Mouse (Mus musculus) cerebellum, adult 9-10 months (tissue): ENCODE data around the gene Rcsd1.
"Not testable (repeated sequence)": the region's sequence is repeated elsewhere in the genome, so short reads cannot be mapped to it uniquely, and the experiment has no call there.

ENCODE experiments used
- DNase-seq: peaks from one replicate; pipeline ENCODE4 v3.0.0; 2022

Gene Rcsd1

DNA sequence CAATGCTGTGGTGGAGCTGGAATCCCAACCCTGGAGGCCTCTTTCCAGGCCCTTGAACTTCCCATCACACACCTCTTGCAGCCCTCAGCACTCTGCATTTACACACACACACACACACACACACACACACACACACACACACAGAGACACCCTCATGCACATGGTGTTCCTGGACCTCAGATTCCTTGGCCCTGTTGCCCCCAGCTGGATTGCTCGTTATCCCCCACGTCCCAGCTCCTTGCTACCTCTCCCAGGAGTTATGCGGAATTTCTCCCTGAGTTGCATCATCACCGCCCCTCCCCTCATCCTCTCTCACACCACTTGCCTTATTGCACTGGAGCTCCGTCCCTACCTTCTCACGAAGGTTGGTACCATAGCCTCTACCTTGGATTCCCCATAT, 23.2 kb downstream of the Rcsd1 start:
- no peak for DNase-seq

DNA sequence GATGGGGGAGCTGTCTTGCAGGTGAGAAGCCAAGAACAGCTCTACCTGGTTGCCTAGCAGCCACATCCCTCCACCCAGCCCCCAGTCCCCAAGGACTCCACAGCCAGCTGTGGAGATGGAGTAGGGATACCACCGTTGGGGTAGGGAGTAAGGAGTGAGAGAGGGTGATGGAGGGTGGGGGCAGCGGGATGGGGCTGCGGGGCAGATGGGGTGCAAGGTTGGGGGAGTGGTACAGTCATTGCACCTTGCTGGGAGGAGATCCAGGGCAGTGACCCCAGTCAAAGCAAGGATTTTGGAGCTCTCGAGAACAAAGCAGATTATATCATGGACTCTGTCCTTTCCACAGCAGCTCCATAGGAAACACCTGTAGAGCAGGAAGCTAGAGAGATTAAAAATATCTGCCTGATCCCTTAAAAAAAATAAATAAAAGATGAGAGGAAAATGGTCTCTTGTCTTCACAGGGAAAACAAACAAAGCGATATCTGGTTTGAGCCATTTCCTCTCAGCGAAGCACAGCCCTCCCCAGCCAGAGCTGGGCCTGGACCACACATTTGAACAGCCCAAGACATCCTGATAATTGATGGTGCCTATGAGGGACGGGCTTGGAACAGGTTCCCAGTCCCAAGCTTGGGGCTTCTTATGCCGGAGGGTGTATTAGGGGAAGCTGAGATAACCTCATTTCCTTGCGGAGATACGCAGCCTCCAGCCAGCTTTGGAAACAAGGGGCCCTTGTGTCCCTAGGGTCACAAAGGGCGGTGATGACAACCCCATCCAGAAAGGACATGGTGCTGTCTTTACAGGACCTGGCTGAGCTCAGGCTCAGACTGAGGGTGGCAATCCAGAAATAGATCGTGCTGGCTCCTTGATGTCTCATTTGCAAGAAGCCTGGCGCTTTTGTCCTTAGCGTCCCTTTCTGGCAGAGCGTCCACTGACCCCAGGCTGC, 25.0 kb downstream of the Rcsd1 start:
- no peak for DNase-seq

DNA sequence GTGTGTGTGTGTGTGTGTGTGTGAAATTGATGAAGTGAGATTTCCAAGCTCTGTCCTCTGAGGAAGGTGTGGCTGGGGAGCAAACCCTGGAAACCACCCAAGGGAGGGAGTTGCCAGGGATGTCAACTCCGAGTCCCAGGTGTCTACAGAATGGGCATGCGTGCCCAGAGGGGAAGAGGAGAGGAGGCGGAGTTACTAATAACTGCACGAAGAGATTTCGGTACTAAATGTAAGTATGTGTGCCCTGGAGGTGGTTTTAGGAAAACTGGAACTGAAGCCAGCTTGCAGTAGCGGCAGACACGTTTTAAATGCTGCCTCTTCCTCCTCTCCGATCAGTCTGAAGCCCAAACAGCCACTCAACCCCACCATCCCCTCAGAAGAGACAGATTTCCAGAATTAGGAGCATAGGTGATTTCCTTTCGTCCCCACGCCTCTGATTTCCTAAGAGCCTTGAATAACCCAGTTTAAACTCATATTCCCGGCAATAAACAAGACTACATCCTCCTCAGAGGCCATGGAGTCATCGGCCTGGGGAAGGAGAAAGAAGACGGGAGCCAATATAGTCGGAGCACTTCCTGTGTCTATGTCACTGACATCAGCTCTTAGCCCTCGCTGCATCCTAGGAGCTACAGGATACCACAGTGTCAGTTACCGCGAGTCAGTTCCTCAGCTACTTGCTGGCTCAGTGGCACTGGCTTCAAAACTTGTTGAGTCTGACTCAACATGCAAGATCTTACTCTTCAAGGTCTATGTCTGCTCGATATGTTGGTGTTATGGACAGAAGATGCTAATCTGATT, 27.3 kb downstream of the Rcsd1 start:
- DNase-seq = no peak

DNA sequence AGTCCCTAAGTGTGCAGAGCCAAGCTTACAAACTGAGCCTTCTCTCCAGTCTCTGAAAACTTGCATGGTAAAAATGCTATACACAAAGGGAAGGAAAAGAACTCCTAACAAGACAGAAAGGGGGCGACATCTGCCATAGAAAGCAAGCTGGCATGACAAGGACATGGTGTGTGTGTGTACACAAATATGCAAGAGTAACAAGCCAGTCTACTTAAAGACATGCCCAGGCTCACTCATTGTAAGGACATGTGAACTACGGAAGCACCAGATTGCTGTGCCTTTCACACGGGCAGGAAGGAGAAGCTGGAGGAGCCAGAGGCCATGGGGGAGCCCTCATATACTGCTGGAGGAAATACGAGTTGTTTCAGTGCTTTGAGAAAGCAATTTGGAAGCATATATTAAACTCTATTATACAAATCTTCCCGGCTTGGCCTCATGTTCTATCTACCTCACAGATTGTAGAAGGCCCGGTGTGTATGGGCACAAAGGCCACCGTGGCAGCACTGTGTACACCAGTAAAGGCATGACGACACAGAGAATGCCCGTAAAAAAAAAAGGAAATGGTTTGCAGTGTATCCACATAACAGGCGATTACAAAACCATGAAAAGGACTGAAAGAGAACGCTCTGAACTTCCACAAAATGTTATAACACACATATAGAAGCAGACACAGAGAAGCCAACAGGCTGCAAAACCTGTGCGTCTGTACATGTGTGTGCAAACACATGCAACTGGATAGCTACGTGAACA, 28.3 kb downstream of the Rcsd1 start:
- no peak for DNase-seq

DNA sequence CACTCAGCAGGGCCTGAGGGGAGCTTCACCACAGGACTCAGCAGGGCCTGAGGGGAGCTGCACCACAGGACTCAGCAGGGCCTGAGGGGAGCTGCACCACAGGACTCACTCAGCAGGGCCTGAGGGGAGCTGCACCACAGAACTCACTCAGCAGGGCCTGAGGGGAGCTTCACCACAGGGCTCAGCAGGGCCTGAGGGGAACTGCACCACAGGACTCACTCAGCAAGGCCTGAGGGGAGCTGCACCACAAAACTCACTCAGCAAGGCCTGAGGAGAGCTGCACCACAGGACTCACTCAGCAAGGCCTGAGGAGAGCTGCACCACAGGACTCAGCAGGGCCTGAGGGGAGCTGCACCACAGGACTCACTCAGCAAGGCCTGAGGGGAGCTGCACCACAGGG, 29.5 kb downstream of the Rcsd1 start:
- not testable (repeated sequence) for DNase-seq

GRCm38 (mm10) chr1:165679618-165679997, 29.9 kb downstream of the Rcsd1 start:
- DNase-seq = no peak

- DNase-seq = no peak
These were observed 30.5 kb downstream of the Rcsd1 start for GRCm38 (mm10) chr1:165678861-165679617.

DNA sequence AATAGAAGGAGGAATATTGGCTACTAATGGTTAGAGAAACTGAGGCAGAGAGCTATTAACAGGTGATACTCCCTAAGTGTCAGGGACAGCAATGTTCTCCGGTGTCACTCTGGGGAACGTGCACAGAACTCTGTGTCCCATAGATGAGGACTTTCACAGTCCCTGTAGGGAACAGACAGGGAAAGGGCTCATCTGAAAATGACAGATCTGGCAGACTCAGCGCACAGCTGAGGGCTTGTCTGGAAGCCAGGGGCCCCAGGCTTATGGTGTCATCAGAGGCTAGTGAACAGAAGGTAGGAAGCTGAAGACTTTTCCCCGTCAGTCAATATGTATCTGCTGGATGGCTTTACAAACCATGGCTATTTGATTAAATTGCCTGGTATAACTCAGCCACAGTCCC, 32.0 kb downstream of the Rcsd1 start:
- no peak for DNase-seq

- no peak for DNase-seq
These were observed 32.6 kb downstream of the Rcsd1 start for GRCm38 (mm10) chr1:165676993-165677392.

GRCm38 (mm10) chr1:165675167-165675566, 34.4 kb downstream of the Rcsd1 start:
- DNase-seq = no peak

DNA sequence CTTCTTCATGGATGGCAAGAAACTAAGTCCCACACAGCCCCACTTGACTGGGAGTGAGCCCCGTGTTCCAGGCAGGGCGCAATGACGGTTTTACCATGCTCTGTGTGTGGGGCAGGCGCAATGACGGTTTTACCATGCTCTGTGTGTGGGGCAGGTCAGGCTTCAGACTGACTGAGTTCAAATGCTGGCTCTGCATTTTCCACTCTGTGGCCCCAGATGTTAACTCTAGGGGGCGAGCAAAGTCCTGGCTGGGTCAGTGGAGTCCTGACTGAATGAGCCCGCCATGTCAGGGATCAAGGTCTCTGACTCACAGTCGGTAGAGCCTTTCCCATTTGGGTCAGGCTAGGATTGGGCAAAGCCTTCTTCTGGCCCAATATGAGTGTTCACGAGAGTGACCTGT, 37.2 kb downstream of the Rcsd1 start:
- no peak for DNase-seq

DNA sequence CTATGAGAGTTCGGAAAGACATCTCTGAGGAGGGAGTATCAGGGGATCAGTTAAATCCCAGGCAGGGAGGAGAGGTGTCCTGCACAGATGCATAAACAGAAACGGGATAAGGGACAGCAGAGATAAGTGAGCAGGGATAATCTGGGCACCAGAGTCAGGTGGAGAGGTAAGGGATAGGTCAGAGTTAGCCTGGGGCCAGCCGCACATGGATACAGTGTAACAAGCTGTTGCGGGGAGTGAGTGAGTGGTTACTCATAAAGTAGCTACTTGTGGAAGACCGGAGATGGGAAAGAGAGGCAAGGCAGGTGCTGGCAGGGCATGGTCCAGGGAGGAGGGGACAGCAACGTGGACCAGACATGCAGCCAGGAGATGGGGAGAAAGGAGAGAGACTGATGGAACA, 39.5 kb downstream of the Rcsd1 start:
- no peak for DNase-seq

DNA sequence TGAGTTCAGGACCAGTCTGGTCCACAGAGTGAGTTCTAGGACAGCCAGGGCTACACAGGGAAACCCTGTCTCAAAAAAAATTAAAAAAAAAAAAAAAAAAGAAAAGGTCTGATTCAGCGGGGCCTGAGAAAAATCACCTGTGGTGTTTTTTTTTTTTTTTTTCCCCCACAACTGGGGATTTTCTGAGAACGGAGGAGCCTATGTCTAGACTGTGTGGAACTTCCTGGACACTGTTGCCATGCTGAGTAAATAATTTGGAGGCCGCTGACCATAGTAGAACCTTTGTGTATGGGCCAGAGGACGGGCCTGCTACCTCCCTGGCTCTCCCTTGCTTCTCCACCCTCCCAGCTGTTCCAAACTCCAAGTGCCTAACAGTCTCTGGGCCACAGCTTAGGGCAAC, 40.7 kb downstream of the Rcsd1 start:
- no peak for DNase-seq

DNA sequence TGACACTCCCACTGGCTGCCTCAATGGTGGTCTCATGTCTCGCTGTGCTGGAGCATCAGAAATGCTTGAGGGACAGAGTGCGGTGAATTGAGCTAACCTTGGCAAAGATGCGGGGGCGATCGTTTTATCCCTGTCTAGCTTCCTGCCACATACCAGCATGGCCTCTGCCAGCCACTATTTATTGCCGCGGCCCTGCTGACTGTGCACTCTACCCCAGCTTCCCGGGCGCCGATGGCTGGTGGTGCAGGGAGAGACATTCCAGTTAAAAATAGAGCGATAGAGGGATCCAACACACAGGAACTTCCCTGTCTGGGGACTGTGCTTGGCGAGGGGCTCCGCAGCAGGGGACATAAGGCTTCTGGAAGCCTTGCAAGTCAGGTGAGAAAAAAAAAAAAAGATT, 42.2 kb downstream of the Rcsd1 start:
- DNase-seq = no peak

DNA sequence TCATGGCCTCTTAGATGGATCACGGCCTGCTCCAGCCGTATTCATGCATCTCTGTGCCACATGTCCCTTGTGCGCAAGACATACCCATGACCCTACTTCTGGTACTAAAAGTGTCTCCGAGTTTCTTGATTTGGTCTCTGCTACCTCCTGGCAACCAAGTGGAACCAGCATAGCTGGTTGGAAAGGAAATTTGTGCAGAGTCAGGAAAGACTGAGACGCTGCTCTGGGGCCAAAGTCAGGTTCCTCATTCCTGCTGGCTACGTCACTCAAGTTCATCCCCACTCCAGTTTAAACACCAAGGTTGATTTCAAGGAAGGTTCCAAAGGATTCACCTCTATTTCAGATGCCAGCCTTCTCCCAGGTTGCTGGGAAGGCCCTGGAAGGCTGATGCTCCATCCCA, 42.6 kb downstream of the Rcsd1 start:
- no peak for DNase-seq

DNA sequence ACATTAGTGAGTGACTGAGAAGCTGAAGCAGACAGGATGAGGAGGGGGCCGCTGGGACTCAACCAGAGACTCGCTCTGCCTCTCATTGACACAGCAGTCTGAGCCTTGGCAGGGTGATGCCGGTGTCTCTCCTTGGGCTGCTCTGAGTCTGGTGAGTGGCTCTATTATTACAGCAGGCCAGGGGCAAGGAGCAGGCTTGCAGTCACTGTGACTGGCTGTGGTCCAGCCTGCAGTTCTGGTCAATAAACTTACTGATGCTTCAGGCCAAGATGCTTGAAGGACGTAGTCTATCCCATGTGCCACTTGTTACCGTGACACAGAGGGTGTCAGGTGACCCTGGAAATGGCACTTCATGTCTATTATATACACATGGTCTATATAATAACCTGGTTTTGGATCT, 43.8 kb downstream of the Rcsd1 start:
- no peak for DNase-seq

DNA sequence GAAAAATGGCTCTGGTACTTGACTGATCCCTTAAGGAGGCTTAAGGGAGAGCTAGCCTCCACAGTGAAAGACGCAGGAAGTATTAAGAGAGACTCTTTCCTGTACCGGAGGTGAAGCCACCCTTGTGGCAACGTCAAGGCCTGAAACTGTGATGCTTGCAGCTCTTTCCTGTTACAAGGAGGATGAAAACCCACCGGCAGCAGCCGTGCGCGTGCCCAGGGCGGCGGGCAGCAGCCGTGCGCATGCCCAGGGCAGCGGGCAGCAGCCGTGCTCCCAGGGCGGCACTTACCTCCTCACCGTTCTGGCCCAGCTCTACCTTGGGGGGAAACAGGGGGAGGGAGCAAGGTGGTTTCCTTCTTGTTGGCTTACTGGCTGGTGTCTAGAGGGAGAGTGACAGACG, 46.3 kb downstream of the Rcsd1 start:
- DNase-seq = no peak

DNA sequence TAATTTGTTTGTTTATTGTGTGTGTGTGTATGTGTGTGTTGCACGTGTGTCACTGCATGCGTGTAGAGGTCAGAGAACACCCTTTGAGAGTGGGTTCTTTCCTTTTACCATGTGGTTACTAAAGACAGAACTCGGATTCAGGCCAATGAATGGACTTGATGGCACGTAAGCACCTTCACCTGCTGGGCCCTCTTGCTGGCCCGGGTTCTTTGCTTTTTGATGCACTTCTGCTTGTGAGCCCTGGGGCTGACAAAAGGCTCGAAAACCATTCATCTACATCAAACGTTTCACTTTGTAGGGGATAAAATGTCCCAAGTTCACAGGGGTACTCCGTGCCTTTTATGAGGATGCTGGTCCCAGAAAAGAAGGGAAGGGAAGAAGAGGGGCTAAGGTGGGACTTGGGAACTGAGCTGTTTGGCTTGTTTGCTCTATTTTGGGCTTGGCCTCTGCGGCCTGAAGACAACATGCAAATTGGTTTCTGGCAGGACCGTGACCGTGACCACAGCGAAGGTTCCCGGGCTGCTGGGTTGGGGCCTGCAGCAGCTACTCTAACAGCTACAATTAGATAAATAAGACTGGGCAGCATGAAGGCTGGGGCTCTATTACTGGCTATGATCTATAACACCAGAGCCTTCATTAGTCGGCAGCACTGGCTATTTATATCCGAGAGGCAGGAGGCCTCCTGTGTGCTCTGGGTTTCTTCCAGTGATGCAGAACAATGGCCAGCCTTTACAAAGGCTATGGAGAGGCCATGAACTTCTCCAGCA, 46.9 kb downstream of the Rcsd1 start:
- peak; percentile 37 for DNase-seq

DNA sequence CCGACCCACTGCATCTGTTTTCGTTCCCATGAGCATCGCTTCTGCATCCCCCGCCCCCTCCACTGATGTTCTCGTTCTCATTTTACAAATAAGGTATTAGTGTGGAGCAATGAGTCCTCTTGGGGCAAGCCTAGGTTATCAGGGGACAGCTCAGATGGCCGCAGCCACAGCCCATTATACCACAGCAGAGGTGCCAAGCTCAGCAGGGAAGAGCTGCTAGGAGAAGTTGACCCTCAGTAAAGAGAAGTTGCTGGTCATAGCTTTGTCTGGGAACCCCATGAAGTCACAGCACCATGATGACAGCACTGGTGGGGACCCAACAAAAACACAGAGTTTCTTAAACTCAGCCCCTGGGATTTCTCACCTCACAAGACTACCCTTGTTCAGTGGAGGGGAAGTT, 47.8 kb downstream of the Rcsd1 start:
- DNase-seq = no peak

DNA sequence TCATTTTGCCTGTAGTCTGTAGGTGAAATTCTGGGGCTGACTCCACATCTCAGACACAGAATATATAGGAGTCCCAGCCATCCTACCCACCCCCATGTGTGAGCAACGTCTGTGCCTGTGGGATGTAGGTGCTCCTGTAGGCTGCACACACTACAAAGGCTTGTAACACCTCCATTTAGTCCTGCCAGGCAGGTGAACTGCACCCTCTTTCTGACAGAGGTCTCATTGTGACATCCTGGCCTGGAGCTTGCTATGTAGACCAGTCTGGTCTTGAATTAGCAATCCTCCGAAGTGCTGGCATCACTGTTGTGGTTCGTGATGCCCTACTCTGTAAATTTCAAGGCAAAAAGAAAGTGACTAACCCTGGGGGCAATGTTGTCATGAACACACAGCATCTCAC, 48.4 kb downstream of the Rcsd1 start:
- DNase-seq = no peak

DNA sequence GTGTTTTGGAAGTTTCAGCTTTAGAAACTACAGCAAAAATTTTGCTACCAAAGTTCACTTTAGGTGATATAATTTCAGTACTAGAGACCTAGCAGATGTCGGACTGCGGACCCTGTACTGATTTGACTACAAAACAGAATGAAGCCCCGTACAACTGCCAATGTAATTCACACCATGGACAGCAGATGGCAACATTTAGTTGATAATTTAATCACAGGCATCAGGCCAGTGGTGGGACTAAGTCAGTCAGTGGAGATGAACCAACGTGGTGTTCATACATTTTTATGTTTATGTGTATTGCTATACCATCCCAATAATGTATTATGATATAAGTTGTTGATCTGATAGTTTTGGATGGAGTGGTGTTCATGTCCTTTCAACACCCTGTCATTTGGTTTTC, 48.8 kb downstream of the Rcsd1 start:
- peak; percentile 70 for DNase-seq

DNA sequence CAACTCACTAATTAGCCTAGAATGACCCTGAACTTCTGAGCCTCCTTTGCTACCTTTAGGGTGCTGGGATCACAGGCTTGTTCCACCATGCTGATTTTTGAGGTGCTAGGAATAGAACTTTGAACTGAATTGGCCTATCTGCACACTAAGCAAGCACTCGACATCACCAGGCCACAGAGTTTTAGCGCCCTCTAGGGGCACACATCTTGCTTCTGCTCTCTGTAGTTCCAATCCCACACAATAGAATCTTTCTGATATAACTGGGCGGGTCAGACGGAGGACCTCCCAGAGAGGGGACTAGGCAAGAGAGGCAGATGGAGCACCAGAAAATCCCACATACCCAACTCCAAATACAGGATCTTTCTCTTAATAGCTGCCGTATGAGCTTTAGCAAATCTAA, 51.0 kb downstream of the Rcsd1 start:
- peak; percentile 81 for DNase-seq
